Mouse (Mus musculus): ENCODE measurements around the gene Sox13.

GRCm38 (mm10) chr1:133379986-133380320 lies 44.2 kb downstream of the Sox13 start:
- TF ChIP-seq POLR2A (IDR thresholded peaks at IDR 0.05; ENCODE audit: borderline replicate concordance, insufficient read depth, low read length): no peak
- no peak for TF ChIP-seq CTCF (IDR thresholded peaks at IDR 0.05; ENCODE audit: borderline replicate concordance, insufficient read depth, low read depth, low read length)

Measured in cerebellum, adult 2 months (tissue).